Mouse (Mus musculus) neural tube, embryonic 11.5 days (tissue): ENCODE data around the gene Gm4131. TPM values are rescaled to one million over a fixed set of nuclear protein-coding genes. Genes with fewer than 3 reads are reported as not detected.
"Not testable (repeated sequence)": the region's sequence is repeated elsewhere in the genome, so short reads cannot be mapped to it uniquely, and the experiment has no call there.

Experiments
- ATAC-seq: fragments of 200-750 bp; cut with Nextera tagmentation; 2 replicates; pipeline ENCODE4 v1.8.0; 2017; ENCODE audit warnings: moderate number of reproducible peaks, mild to moderate bottlenecking, moderate TSS enrichment, moderate library complexity; ENCODE audit not compliant: insufficient read depth, low FRiP score, low TSS enrichment
- DNase-seq: peaks from one replicate; pipeline ENCODE4 v3.0.0-alpha.2; 2015; ENCODE audit warnings: low spot score
- H3K27ac ChIP-seq: fragments of 300-500 bp; sonication (generic); 2 replicates; pipeline ENCODE4 v1.5.1; 2014; ENCODE audit warnings: low read depth, mild to moderate bottlenecking, low read length
- H3K27me3 ChIP-seq: fragments of 300-500 bp; sonication (generic); 2 replicates; pipeline ENCODE4 v1.6.1; 2014; ENCODE audit warnings: mild to moderate bottlenecking, low read length, mixed read lengths; ENCODE audit not compliant: control insufficient read depth, insufficient read depth
- H3K36me3 ChIP-seq: fragments of 300-500 bp; sonication (generic); 2 replicates; pipeline ENCODE4 v1.6.1; 2014; ENCODE audit warnings: mild to moderate bottlenecking, low read length, moderate library complexity, mixed read lengths; ENCODE audit not compliant: control insufficient read depth, insufficient read depth
- H3K4me1 ChIP-seq: fragments of 300-500 bp; sonication (generic); 2 replicates; pipeline ENCODE4 v1.6.1; 2014; ENCODE audit warnings: low read length, mixed read lengths; ENCODE audit not compliant: control insufficient read depth, insufficient read depth
- H3K4me2 ChIP-seq: fragments of 300-500 bp; sonication (generic); 2 replicates; pipeline ENCODE4 v1.6.1; 2014; ENCODE audit warnings: low read depth, mild to moderate bottlenecking, moderate library complexity
- H3K4me3 ChIP-seq: fragments of 300-500 bp; sonication (generic); 2 replicates; pipeline ENCODE4 v1.5.1; 2014; ENCODE audit warnings: low read depth, low read length
- H3K9ac ChIP-seq: fragments of 300-500 bp; sonication (generic); 2 replicates; pipeline ENCODE4 v1.6.1; 2014; ENCODE audit warnings: mild to moderate bottlenecking, low read length
- H3K9me3 ChIP-seq: fragments of 300-500 bp; sonication (generic); 2 replicates; pipeline ENCODE4 v1.6.1; 2016; ENCODE audit warnings: low read length; ENCODE audit not compliant: control insufficient read depth
- WGBS: fragments of 180-500 bp; shearing (Covaris S2); extraction: QIAGEN DNeasy Blood & Tissue Kit; methylation state at CpG from one replicate; pipeline ENCODE4 v1.1.7; 2014; 5-methylcytosine and 5-hydroxymethylcytosine counted together
- polyA plus RNA-seq: library from polyadenylated mRNA; unstranded; fragments of >200 nt; fragmentation: Nextera tagmentation; extraction: Ambion mirVana; gene quantifications from 2 replicates; pipeline ENCODE4 v1.2.1, GENCODE M21; 2014

Gene Gm4131
- not detected in 2 replicates for polyA plus RNA-seq

DNA sequence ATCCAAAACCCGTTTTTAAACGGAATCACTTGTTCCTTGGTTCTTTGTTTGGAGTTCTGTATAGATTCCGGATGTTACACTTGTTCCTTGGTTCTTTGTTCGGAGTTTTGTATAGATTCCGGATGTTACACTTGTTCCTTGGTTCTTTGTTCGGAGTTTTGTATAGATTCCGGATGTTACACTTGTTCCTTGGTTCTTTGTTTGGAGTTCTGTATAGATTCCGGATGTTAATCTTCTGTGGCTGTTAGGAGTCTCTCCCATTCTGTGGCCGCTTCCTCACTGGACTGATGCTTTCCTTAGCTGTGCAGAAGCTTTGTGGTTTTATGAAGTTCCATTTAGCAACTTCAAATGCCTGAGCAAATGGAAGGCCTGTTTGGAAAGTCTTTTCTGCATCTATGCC lies at the start of gene Gm4131:
Gene Gm4131, minus strand, starts transcription at position 101 of the 400 bp plus-strand sequence.
- H3K4me2 ChIP-seq, DNase-seq, H3K27me3 ChIP-seq, H3K9me3 ChIP-seq, H3K27ac ChIP-seq, ATAC-seq, H3K4me1 ChIP-seq, H3K36me3 ChIP-seq, H3K9ac ChIP-seq, H3K4me3 ChIP-seq: not testable (repeated sequence)
- 69% methylated on average over 9 of the region's 9 CpGs for WGBS

DNA sequence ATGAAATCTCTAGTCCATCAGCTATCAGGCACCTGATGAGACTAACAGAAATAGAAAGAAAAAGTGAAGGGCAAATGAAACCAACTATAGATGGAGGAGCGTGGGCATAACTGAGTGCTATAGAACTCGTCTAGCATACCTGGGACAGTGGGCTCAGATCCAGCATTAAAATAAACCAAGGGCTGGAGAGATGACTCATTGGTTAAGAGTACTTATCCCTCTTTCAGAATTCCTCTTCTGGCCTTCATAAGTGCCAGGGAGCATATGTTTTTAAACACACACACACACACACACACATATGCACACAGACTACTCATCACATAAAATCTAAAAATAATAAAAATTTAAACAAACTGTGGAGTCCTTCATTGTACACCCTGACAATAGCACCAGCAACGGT lies 43.2 kb upstream of the Gm4131 start:
- no peak overlapping the region for H3K4me3 ChIP-seq
- no peaks in the 10 kb centered on the region for H3K36me3 ChIP-seq
- no peaks in the 10 kb centered on the region for H3K9me3 ChIP-seq
- DNase-seq (no peak), ATAC-seq (no peak)
- no peaks in the 10 kb centered on the region for H3K27me3 ChIP-seq
- H3K9ac ChIP-seq = no peak overlapping the region
- WGBS = 85% methylated on average over 3 of the region's 3 CpGs
- H3K4me2 ChIP-seq = no peak overlapping the region
- H3K27ac ChIP-seq = no peak overlapping the region
- no peaks in the 10 kb centered on the region for H3K4me1 ChIP-seq

- H3K4me3 ChIP-seq = no peak overlapping the region
- H3K9me3 ChIP-seq = no peaks in the 10 kb centered on the region
- no peaks in the 10 kb centered on the region for H3K36me3 ChIP-seq
- no peak overlapping the region for H3K4me2 ChIP-seq
- H3K27me3 ChIP-seq = no peaks in the 10 kb centered on the region
- ATAC-seq (no peak), DNase-seq (no peak)
- no peak overlapping the region for H3K9ac ChIP-seq
- H3K4me1 ChIP-seq = no peaks in the 10 kb centered on the region
- whole genome bisulfite sequencing = 84% methylated on average over 8 of the region's 8 CpGs
- no peak overlapping the region for H3K27ac ChIP-seq
These were observed 41.1 kb upstream of the Gm4131 start for GRCm38 (mm10) chr14:62607791-62608196.

GRCm38 (mm10) chr14:62602869-62603268 lies 36.1 kb upstream of the Gm4131 start:
- H3K36me3 ChIP-seq = no peaks in the 10 kb centered on the region
- WGBS = 100% methylated on average over 1 of the region's 1 CpGs
- H3K9me3 ChIP-seq = no peaks in the 10 kb centered on the region
- H3K4me2 ChIP-seq = no peak overlapping the region
- H3K4me3 ChIP-seq = no peak overlapping the region
- no peak for DNase-seq
- no peaks in the 10 kb centered on the region for H3K4me1 ChIP-seq
- no peak for ATAC-seq
- H3K27ac ChIP-seq = no peak overlapping the region
- no peak overlapping the region for H3K9ac ChIP-seq
- H3K27me3 ChIP-seq = no peaks in the 10 kb centered on the region

DNA sequence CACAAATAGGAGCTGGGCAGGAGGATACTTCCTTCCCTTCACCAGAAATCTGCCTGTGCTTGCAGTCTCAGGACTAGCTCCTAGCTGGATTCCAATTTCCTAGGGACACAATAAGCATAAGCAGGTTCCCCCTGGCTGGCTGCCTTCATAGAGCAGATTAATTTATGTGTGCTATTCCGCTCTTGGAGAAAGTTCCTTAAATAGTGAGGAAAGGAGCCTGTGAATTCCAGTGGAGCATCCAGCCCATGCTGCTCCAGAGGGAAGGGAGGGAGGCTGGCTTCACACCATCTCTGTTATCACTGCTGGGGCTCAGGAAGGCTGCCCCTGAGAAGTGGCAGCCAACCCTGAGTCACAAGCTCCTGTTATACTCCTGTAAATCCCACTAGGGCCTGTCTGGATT lies 35.5 kb upstream of the Gm4131 start:
- no peak overlapping the region for H3K9ac ChIP-seq
- no peak for ATAC-seq
- H3K4me3 ChIP-seq = no peak overlapping the region
- no peaks in the 10 kb centered on the region for H3K36me3 ChIP-seq
- no peaks in the 10 kb centered on the region for H3K9me3 ChIP-seq
- no peak overlapping the region for H3K27ac ChIP-seq
- H3K27me3 ChIP-seq = no peaks in the 10 kb centered on the region
- DNase-seq = no peak
- WGBS = 68% methylated on average over 1 of the region's 1 CpGs
- H3K4me1 ChIP-seq = no peaks in the 10 kb centered on the region
- H3K4me2 ChIP-seq = no peak overlapping the region

DNA sequence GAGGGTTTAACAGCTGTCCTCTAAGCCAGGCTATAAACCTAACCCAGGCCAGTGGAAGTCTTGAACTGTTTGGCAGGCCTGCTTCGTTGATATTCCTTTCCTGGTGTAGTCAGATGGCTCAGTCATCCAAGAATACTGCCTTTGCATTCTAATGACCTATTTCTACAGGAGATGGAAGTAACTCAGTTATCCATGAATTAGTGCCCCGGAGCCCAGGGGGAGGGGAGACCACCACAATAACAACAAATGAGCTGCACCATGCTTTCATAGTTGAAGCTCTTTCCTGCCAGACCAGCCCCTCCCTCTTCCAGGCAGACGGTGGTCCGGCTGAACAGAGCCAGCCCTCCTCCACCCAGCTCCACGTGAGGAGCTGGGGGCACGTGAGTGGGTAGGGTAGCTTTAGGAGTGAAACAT lies 33.4 kb upstream of the Gm4131 start:
- H3K9me3 ChIP-seq = no peaks in the 10 kb centered on the region
- H3K4me1 ChIP-seq = no peaks in the 10 kb centered on the region
- ATAC-seq (peak; percentile 31; the same call in 1 of the 2 replicates), DNase-seq (no peak)
- no peak overlapping the region for H3K9ac ChIP-seq
- no peaks in the 10 kb centered on the region for H3K36me3 ChIP-seq
- no peak overlapping the region for H3K4me3 ChIP-seq
- no peak overlapping the region for H3K4me2 ChIP-seq
- no peak overlapping the region for H3K27ac ChIP-seq
- 46% methylated on average over 6 of the region's 6 CpGs for WGBS
- H3K27me3 ChIP-seq = no peaks in the 10 kb centered on the region

- Histone ChIP-seq H3K36me3 (no peaks in the 10 kb centered on the region), H3K4me2 (no peak overlapping the region), H3K9ac (no peak overlapping the region), H3K4me3 (no peak overlapping the region), H3K27me3 (no peaks in the 10 kb centered on the region), H3K27ac (no peak overlapping the region), H3K4me1 (peaks cover 8% of the 10 kb centered on the region; the same call in 1 of the 2 replicates), H3K9me3 (no peaks in the 10 kb centered on the region)
- no peak for ATAC-seq
- DNase-seq = no peak
- 37% methylated on average over 3 of the region's 3 CpGs for WGBS
These were observed 18.6 kb upstream of the Gm4131 start for GRCm38 (mm10) chr14:62585338-62585737.

DNA sequence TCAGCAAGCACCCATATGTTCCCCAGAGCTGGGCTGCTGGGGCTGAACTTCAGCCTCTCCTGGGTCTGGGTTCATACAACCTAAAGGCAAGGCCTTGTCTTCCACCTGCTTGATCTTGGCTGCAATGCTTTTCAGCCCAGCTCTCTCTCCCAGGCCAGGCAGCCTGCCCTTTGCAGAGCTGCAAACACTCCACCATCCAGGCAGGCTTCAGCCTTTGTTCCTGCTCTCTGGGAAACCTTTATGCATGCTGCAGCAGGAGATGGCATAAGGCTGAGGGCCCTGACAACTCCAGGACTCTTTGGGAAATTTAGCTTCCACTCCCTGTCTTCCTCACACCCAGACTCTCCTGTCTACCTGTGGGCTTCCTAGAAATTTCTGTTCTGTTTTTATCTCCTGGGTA lies 17.9 kb upstream of the Gm4131 start:
- ATAC-seq (no peak), DNase-seq (no peak)
- H3K27me3 ChIP-seq = no peaks in the 10 kb centered on the region
- H3K9me3 ChIP-seq = no peaks in the 10 kb centered on the region
- no peak overlapping the region for H3K9ac ChIP-seq
- no peak overlapping the region for H3K4me3 ChIP-seq
- peaks cover 8% of the 10 kb centered on the region; the same call in 1 of the 2 replicates for H3K4me1 ChIP-seq
- H3K27ac ChIP-seq = 0 out of 2 replicates have a peak overlapping the region, but pooled peaks have one; percentile 11
- no peaks in the 10 kb centered on the region for H3K36me3 ChIP-seq
- no peak overlapping the region for H3K4me2 ChIP-seq

DNA sequence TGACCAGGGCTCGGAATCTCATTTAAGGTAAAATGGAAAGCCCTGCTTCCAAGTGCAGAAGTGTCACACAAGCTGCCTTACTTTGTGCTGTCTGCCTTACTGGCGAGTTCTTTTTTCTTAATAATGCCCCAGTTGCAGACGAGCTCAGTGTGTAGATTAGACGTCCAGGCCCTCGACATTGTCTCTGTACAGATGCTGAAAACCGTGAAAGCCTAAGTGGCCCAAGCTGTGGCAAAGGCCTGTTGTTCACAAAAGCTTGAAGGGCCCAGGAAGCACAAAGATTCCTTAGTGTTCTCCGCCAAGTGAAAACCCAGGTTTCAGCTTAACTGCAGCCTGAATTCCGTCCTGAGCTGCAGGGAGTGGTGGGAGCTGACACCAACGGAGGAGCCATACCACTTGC lies 15.0 kb upstream of the Gm4131 start:
- H3K27ac ChIP-seq = no peak overlapping the region
- H3K9ac ChIP-seq = no peak overlapping the region
- DNase-seq (no peak), ATAC-seq (no peak)
- H3K36me3 ChIP-seq = no peaks in the 10 kb centered on the region
- H3K4me1 ChIP-seq = peaks cover 8% of the 10 kb centered on the region; the same call in 1 of the 2 replicates
- no peaks in the 10 kb centered on the region for H3K27me3 ChIP-seq
- no peak overlapping the region for H3K4me2 ChIP-seq
- H3K9me3 ChIP-seq = no peaks in the 10 kb centered on the region
- 53% methylated on average over 9 of the region's 9 CpGs for WGBS
- no peak overlapping the region for H3K4me3 ChIP-seq
